Mouse (Mus musculus) embryonic facial prominence, embryonic 11.5 days (tissue): Measurements from ENCODE around the gene Prpf39. TPM values are rescaled to one million over a fixed set of nuclear protein-coding genes. Genes with fewer than 3 reads are reported as not detected.
A peak's percentile ranks its signal among the peaks of the same experiment; 100 is the strongest.

Experiments
- ATAC-seq: fragments of 200-750 bp; cut with Nextera tagmentation; replicated peaks from 2 replicates; pipeline ENCODE4 v1.8.0; 2017; ENCODE audit warnings: low read depth; ENCODE audit not compliant: insufficient number of reproducible peaks, low FRiP score, low TSS enrichment
- DNase-seq: peaks from one replicate; pipeline ENCODE4 v3.0.0-alpha.2; 2015; ENCODE audit warnings: low spot score
- H3K27ac ChIP-seq: fragments of 300-500 bp; sonication (generic); replicated peaks from 2 replicates; pipeline ENCODE4 v1.5.1; 2014; ENCODE audit warnings: mild to moderate bottlenecking, low read depth, low read length, control low read depth
- H3K27me3 ChIP-seq: fragments of 300-500 bp; sonication (generic); 2 replicates; pipeline ENCODE4 v1.6.1; 2014; ENCODE audit warnings: mild to moderate bottlenecking, low read length, moderate library complexity, mixed read lengths; ENCODE audit not compliant: control insufficient read depth, insufficient read depth
- H3K36me3 ChIP-seq: fragments of 300-500 bp; sonication (generic); replicated peaks from 2 replicates; pipeline ENCODE4 v1.6.1; 2014; ENCODE audit warnings: low read depth, mild to moderate bottlenecking, low read length, moderate library complexity, mixed read lengths; ENCODE audit not compliant: control insufficient read depth, insufficient read depth
- H3K4me1 ChIP-seq: fragments of 300-500 bp; sonication (generic); 2 replicates; pipeline ENCODE4 v1.6.1; 2014; ENCODE audit warnings: low read length, mixed read lengths; ENCODE audit not compliant: control insufficient read depth, insufficient read depth
- H3K4me2 ChIP-seq: fragments of 300-500 bp; sonication (generic); 2 replicates; pipeline ENCODE4 v1.6.1; 2014; ENCODE audit warnings: low read depth, mild to moderate bottlenecking, control low read depth, low read length, moderate library complexity
- H3K4me3 ChIP-seq: fragments of 300-500 bp; sonication (generic); 2 replicates; pipeline ENCODE4 v1.5.1; 2014; ENCODE audit warnings: low read depth, low read length, control low read depth
- H3K9ac ChIP-seq: fragments of 300-500 bp; sonication (generic); replicated peaks from 2 replicates; pipeline ENCODE4 v1.6.1; 2014; ENCODE audit warnings: mild to moderate bottlenecking, control low read depth, low read length
- H3K9me3 ChIP-seq: fragments of 300-500 bp; sonication (generic); replicated peaks from 2 replicates; pipeline ENCODE4 v1.6.1; 2016; ENCODE audit warnings: mild to moderate bottlenecking, low read length, inconsistent platforms, mixed read lengths; ENCODE audit not compliant: control insufficient read depth
- WGBS: fragments of 180-500 bp; shearing (Covaris S2); extraction: QIAGEN DNeasy Blood & Tissue Kit; methylation state at CpG from one replicate; pipeline ENCODE4 v1.1.7; 2014; 5-methylcytosine and 5-hydroxymethylcytosine counted together
- polyA plus RNA-seq: library from polyadenylated mRNA; unstranded; fragments of >200 nt; fragmentation: Nextera tagmentation; extraction: Ambion mirVana; gene quantifications from 2 replicates; pipeline ENCODE4 v1.2.1, GENCODE M21; 2014

The Prpf39 gene
- polyA plus RNA-seq, 1 experiment from 2014 or later, result 77.9 TPM

GRCm38 (mm10) chr12:65061082-65061481, 24.9 kb downstream of the Prpf39 start:
- Histone ChIP-seq H3K27ac (no peak overlapping the region), H3K4me1 (no peaks in the 10 kb centered on the region), H3K9ac (no peak overlapping the region), H3K27me3 (no peaks in the 10 kb centered on the region), H3K36me3 (peaks cover 2% of the 10 kb centered on the region; the same call in 1 of the 2 replicates), H3K9me3 (no peaks in the 10 kb centered on the region), H3K4me3 (no peak overlapping the region), H3K4me2 (no peak overlapping the region)
- DNase-seq (no peak), ATAC-seq (no peak)

- no peaks in the 10 kb centered on the region for H3K27me3 ChIP-seq
- no peaks in the 10 kb centered on the region for H3K4me1 ChIP-seq
- DNase-seq (no peak), ATAC-seq (no peak)
- 74% methylated on average over 2 of the region's 2 CpGs for WGBS
- no peaks in the 10 kb centered on the region for H3K9me3 ChIP-seq
- no peak overlapping the region for H3K4me3 ChIP-seq
- H3K36me3 ChIP-seq, result peaks cover 2% of the 10 kb centered on the region; the same call in 1 of the 2 replicates
- H3K27ac ChIP-seq, result no peak overlapping the region
- no peak overlapping the region for H3K4me2 ChIP-seq
- H3K9ac ChIP-seq, result no peak overlapping the region
Measured at GRCm38 (mm10) chr12:65065241-65065640, 29.1 kb downstream of the Prpf39 start.

GRCm38 (mm10) chr12:65066234-65066633, 30.1 kb downstream of the Prpf39 start:
- Histone ChIP-seq H3K4me2 (no peak overlapping the region), H3K27ac (no peak overlapping the region), H3K4me3 (no peak overlapping the region), H3K9me3 (no peaks in the 10 kb centered on the region), H3K27me3 (no peaks in the 10 kb centered on the region), H3K4me1 (no peaks in the 10 kb centered on the region), H3K9ac (no peak overlapping the region), H3K36me3 (peaks cover 2% of the 10 kb centered on the region; the same call in 1 of the 2 replicates)
- ATAC-seq, result no peak
- DNase-seq, result no peak
- 82% methylated on average over 3 of the region's 3 CpGs for WGBS

- Histone ChIP-seq H3K9ac (no peak overlapping the region), H3K27me3 (no peaks in the 10 kb centered on the region), H3K27ac (no peak overlapping the region), H3K4me2 (no peak overlapping the region), H3K4me3 (no peak overlapping the region), H3K36me3 (peaks cover 2% of the 10 kb centered on the region; the same call in 1 of the 2 replicates), H3K4me1 (no peaks in the 10 kb centered on the region), H3K9me3 (no peaks in the 10 kb centered on the region)
- DNase-seq, result no peak
- ATAC-seq, result no peak
- 80% methylated on average over 4 of the region's 4 CpGs for WGBS
Measured at GRCm38 (mm10) chr12:65068409-65068808, 32.3 kb downstream of the Prpf39 start.

GRCm38 (mm10) chr12:65072911-65073610, 36.9 kb downstream of the Prpf39 start:
- Histone ChIP-seq H3K36me3 (no peaks in the 10 kb centered on the region), H3K9ac (peak overlapping the region; percentile 90), H3K9me3 (no peaks in the 10 kb centered on the region), H3K27me3 (no peaks in the 10 kb centered on the region), H3K4me2 (peak overlapping the region; percentile 39), H3K27ac (peak overlapping the region; percentile 73), H3K4me3 (peak overlapping the region; percentile 70), H3K4me1 (no peaks in the 10 kb centered on the region)
- 4% methylated on average over 21 of the region's 21 CpGs for WGBS
- DNase-seq, result no peak
- peak; percentile 77 for ATAC-seq

- H3K4me1 ChIP-seq, result no peaks in the 10 kb centered on the region
- DNase-seq (peak; percentile 98), ATAC-seq (peak; percentile 100)
- H3K27me3 ChIP-seq, result no peaks in the 10 kb centered on the region
- H3K4me3 ChIP-seq, result peak within 1 kb of the TSS; percentile 70
- H3K36me3 ChIP-seq, result no peaks in the 10 kb centered on the region
- under 1% methylated on average over 49 of the region's 49 CpGs for WGBS
- peak within 1 kb of the TSS; percentile 39 for H3K4me2 ChIP-seq
- peak within 1 kb of the TSS; percentile 90 for H3K9ac ChIP-seq
- no peaks in the 10 kb centered on the region for H3K9me3 ChIP-seq
- H3K27ac ChIP-seq, result peak within 1 kb of the TSS; percentile 73
Measured at GRCm38 (mm10) chr12:65073611-65074178, 37.6 kb downstream of the Prpf39 start, which contains the start of gene Fkbp3. TSS of gene Fkbp3 (minus strand) at chr12:65074007.

GRCm38 (mm10) chr12:65074651-65075050, 38.5 kb downstream of the Prpf39 start:
- no peaks in the 10 kb centered on the region for H3K9me3 ChIP-seq
- ATAC-seq (no peak), DNase-seq (no peak)
- H3K9ac ChIP-seq, result no peak overlapping the region
- WGBS, result 44% methylated on average over 7 of the region's 7 CpGs
- H3K4me1 ChIP-seq, result no peaks in the 10 kb centered on the region
- no peaks in the 10 kb centered on the region for H3K36me3 ChIP-seq
- peak overlapping the region; percentile 62 for H3K4me3 ChIP-seq
- no peak overlapping the region for H3K27ac ChIP-seq
- peak overlapping the region; percentile 39; the same call in 1 of the 2 replicates for H3K4me2 ChIP-seq
- H3K27me3 ChIP-seq, result no peaks in the 10 kb centered on the region

GRCm38 (mm10) chr12:65075085-65075732, 39.1 kb downstream of the Prpf39 start, which contains the start of gene Fancm:
TSS of gene Fancm (plus strand) at chr12:65075603.
- no peaks in the 10 kb centered on the region for H3K27me3 ChIP-seq
- H3K9ac ChIP-seq, result peak within 1 kb of the TSS; percentile 84
- H3K4me3 ChIP-seq, result peak within 1 kb of the TSS; percentile 62
- DNase-seq, result peak; percentile 96
- peak within 1 kb of the TSS; percentile 67; the same call in 1 of the 2 replicates for H3K27ac ChIP-seq
- ATAC-seq, result no peak
- H3K36me3 ChIP-seq, result no peaks in the 10 kb centered on the region
- H3K9me3 ChIP-seq, result no peaks in the 10 kb centered on the region
- H3K4me1 ChIP-seq, result no peaks in the 10 kb centered on the region
- 2% methylated on average over 39 of the region's 39 CpGs for WGBS
- peak within 1 kb of the TSS; percentile 72 for H3K4me2 ChIP-seq
